Mouse (Mus musculus) left cerebral cortex, postnatal 14 days (tissue): ENCODE results near the gene Ccdc142. TPM values are rescaled to one million over a fixed set of nuclear protein-coding genes. Genes with fewer than 3 reads are reported as not detected.
A peak's percentile ranks its signal among the peaks of the same experiment; 100 is the strongest.

Source experiments
- DNase-seq, 2 experiments: peaks; one replicate each; pipeline ENCODE4 v3.0.0; 2021 to 2022; ENCODE audit warnings: low spot score in 2 of 2, mixed read lengths in 1 of 2
- intact Hi-C: fragments of 180-260 bp; cut with DNase I; formaldehyde crosslinking; loops from one replicate; pipeline ENCODE4 v1.15.1; 2025
- total RNA-seq, 2 experiments: library from RNA; stranded (reverse); gene quantifications; 2 replicates each; pipeline ENCODE4 v1.2.3; 2021

Ccdc142 gene
- total RNA-seq, 2 experiments from 2014 or later, result 3.5 to 4.9 TPM

GRCm38 (mm10) chr6:83115011-83115671 is 13.7 kb downstream of the Ccdc142 start, which contains the start of gene Mogs:
Mogs (plus strand) TSS chr6:83115496.
- intact Hi-C loops, result loop anchor here (5.0 kb wide), 1 partner anchor 42 kb away; the partner anchor contains the start of genes 1700003E16Rik and Wdr54
- DNase-seq, result peak; percentile 86 to 93

- no peak for DNase-seq
- intact Hi-C loops, result loop anchor here (5.0 kb wide), 1 partner anchor 41 kb away; the partner anchor contains the start of genes 1700003E16Rik and Wdr54
Measured at GRCm38 (mm10) chr6:83115682-83116372, 14.4 kb downstream of the Ccdc142 start.

GRCm38 (mm10) chr6:83116373-83117164 is 15.2 kb downstream of the Ccdc142 start:
- no peak for DNase-seq
- intact Hi-C loops, result loop anchor here (5.0 kb wide), 1 partner anchor 41 kb away; the partner anchor contains the start of genes 1700003E16Rik and Wdr54

- no peak for DNase-seq
- intact Hi-C loops, result loop anchor here (5.0 kb wide), 1 partner anchor 40 kb away; the partner anchor contains the start of genes 1700003E16Rik and Wdr54
Measured at GRCm38 (mm10) chr6:83117165-83117438, 15.7 kb downstream of the Ccdc142 start.

GRCm38 (mm10) chr6:83117616-83118015 is 16.2 kb downstream of the Ccdc142 start:
- DNase-seq, result no peak
- intact Hi-C loops, result loop anchor here (5.0 kb wide), 1 partner anchor 40 kb away; the partner anchor contains the start of genes 1700003E16Rik and Wdr54

GRCm38 (mm10) chr6:83118369-83118768 is 17.0 kb downstream of the Ccdc142 start:
- no peak for DNase-seq
- intact Hi-C loops, result loop anchor here (5.0 kb wide), 1 partner anchor 39 kb away; the partner anchor contains the start of genes 1700003E16Rik and Wdr54

- intact Hi-C loops, result loop anchor here (5.0 kb wide), 1 partner anchor 38 kb away; the partner anchor contains the start of genes 1700003E16Rik and Wdr54
- no peak for DNase-seq
Measured at GRCm38 (mm10) chr6:83118825-83119733, 17.7 kb downstream of the Ccdc142 start.

- intact Hi-C loops, result loop anchor here (5.0 kb wide), 1 partner anchor 38 kb away; the partner anchor contains the start of genes 1700003E16Rik and Wdr54
- no peak for DNase-seq
Measured at GRCm38 (mm10) chr6:83119734-83120051, 18.3 kb downstream of the Ccdc142 start.

- intact Hi-C loops, result no loop called here
- peak; percentile 96 to 99 for DNase-seq
Measured at GRCm38 (mm10) chr6:83120930-83121862, 19.8 kb downstream of the Ccdc142 start, which contains the start of gene Wbp1. Wbp1 (minus strand) TSS chr6:83121559.

- intact Hi-C loops, result no loop called here
Measured at GRCm38 (mm10) chr6:83121863-83122710, 20.7 kb downstream of the Ccdc142 start.

GRCm38 (mm10) chr6:83122961-83123360 is 21.6 kb downstream of the Ccdc142 start:
- intact Hi-C loops, result no loop called here
- DNase-seq, result no peak

More at GRCm38 (mm10) chr6:83121863-83122710, 20.7 kb downstream of the Ccdc142 start:
- DNase-seq, result no peak

GRCm38 (mm10) chr6:83124851-83125312 is 23.5 kb downstream of the Ccdc142 start:
- peak; percentile 89 to 94 for DNase-seq
- intact Hi-C loops, result no loop called here

- intact Hi-C loops, result no loop called here
- no peak for DNase-seq
Measured at GRCm38 (mm10) chr6:83125331-83125730, 23.9 kb downstream of the Ccdc142 start, which contains the start of gene Ino80b. Ino80b (minus strand) TSS chr6:83125431.

- DNase-seq, result no peak
- intact Hi-C loops, result no loop called here
Measured at GRCm38 (mm10) chr6:83127419-83127818, 26.0 kb downstream of the Ccdc142 start.

GRCm38 (mm10) chr6:83131469-83132034 is 30.2 kb downstream of the Ccdc142 start:
- DNase-seq, result no peak
- intact Hi-C loops, result no loop called here
